Mouse (Mus musculus) right cerebral cortex, postnatal 25 days (tissue): ENCODE measurements around the gene Rgs4.

Source experiments
- DNase-seq: peaks from one replicate; pipeline ENCODE4 v3.0.0; 2022

The Rgs4 gene

GRCm38 (mm10) chr1:169747473-169747872, at the start of gene Rgs4:
TSS of gene Rgs4 (minus strand) at chr1:169747642.
- DNase-seq = peak; percentile 89

- no peak for DNase-seq
These were observed 45.0 kb upstream of the Rgs4 start for GRCm38 (mm10) chr1:169792437-169792836.

GRCm38 (mm10) chr1:169785981-169786380, 38.5 kb upstream of the Rgs4 start:
- no peak for DNase-seq

GRCm38 (mm10) chr1:169776566-169776965, 29.1 kb upstream of the Rgs4 start:
- DNase-seq = no peak

GRCm38 (mm10) chr1:169764619-169764955, 17.1 kb upstream of the Rgs4 start:
- DNase-seq = no peak

GRCm38 (mm10) chr1:169763858-169764618, 16.6 kb upstream of the Rgs4 start:
- peak; percentile 45 for DNase-seq

GRCm38 (mm10) chr1:169762524-169762923, 15.1 kb upstream of the Rgs4 start:
- no peak for DNase-seq

GRCm38 (mm10) chr1:169756532-169756931, 9.1 kb upstream of the Rgs4 start:
- DNase-seq = no peak

- no peak for DNase-seq
These were observed 5.0 kb upstream of the Rgs4 start for GRCm38 (mm10) chr1:169752395-169752794.

GRCm38 (mm10) chr1:169748439-169748838, 997 bp upstream of the Rgs4 start:
- DNase-seq = no peak

- no peak for DNase-seq
These were observed 460 bp upstream of the Rgs4 start for GRCm38 (mm10) chr1:169747902-169748301.

- no peak for DNase-seq
These were observed 6.3 kb downstream of the Rgs4 start for GRCm38 (mm10) chr1:169741147-169741546.

- no peak for DNase-seq
These were observed 10.2 kb downstream of the Rgs4 start for GRCm38 (mm10) chr1:169737231-169737630.

GRCm38 (mm10) chr1:169736139-169736538, 11.3 kb downstream of the Rgs4 start:
- no peak for DNase-seq

GRCm38 (mm10) chr1:169730599-169731100, 16.8 kb downstream of the Rgs4 start:
- DNase-seq = no peak

GRCm38 (mm10) chr1:169726319-169726718, 21.1 kb downstream of the Rgs4 start:
- no peak for DNase-seq

- DNase-seq = no peak
These were observed 25.6 kb downstream of the Rgs4 start for GRCm38 (mm10) chr1:169721836-169722235.

GRCm38 (mm10) chr1:169704395-169705087, 42.9 kb downstream of the Rgs4 start:
- no peak for DNase-seq

GRCm38 (mm10) chr1:169699184-169699583, 48.3 kb downstream of the Rgs4 start:
- no peak for DNase-seq

- no peak for DNase-seq
These were observed 50.2 kb downstream of the Rgs4 start for GRCm38 (mm10) chr1:169697236-169697635.

- no peak for DNase-seq
These were observed 52.1 kb downstream of the Rgs4 start for GRCm38 (mm10) chr1:169695356-169695755.

GRCm38 (mm10) chr1:169693537-169693936, 53.9 kb downstream of the Rgs4 start:
- DNase-seq = no peak

- DNase-seq = no peak
These were observed 54.4 kb downstream of the Rgs4 start for GRCm38 (mm10) chr1:169693040-169693439.
